Mouse (Mus musculus): ENCODE data around the gene Lgals1. TPM values are rescaled to one million over a fixed set of nuclear protein-coding genes. Genes with fewer than 3 reads are reported as not detected.

The Lgals1 gene
- polyA plus RNA-seq, 1 experiment from 2014 or later: 295 TPM

- H3K9ac ChIP-seq (ENCODE audit: low read depth, low read length): no peak overlapping the region
- no peak for ATAC-seq (ENCODE audit: low read depth)
- H3K4me1 ChIP-seq (ENCODE audit: control insufficient read depth, low read depth, low read length): peaks cover 73% of the 10 kb centered on the region
- peak overlapping the region; percentile 33; the same call in 1 of the 2 replicates for H3K4me2 ChIP-seq (ENCODE audit: low read depth, low read length)
- H3K9me3 ChIP-seq (replicated peaks; ENCODE audit: control insufficient read depth, low read length): no peaks in the 10 kb centered on the region
- no peak overlapping the region for H3K4me3 ChIP-seq (ENCODE audit: low read depth, low read length)
- peak overlapping the region; percentile 60 for H3K27ac ChIP-seq (ENCODE audit: low read length)
- H3K27me3 ChIP-seq (ENCODE audit: control insufficient read depth, insufficient read depth, low read depth, low read length): no peaks in the 10 kb centered on the region
- H3K36me3 ChIP-seq (ENCODE audit: control insufficient read depth, insufficient read depth): peaks cover 5% of the 10 kb centered on the region
- WGBS (ENCODE audit: insufficient replicate concordance): 31% methylated on average over 13 of the region's 13 CpGs
These were observed 31.8 kb upstream of the Lgals1 start for GRCm38 (mm10) chr15:78894726-78895125.

GRCm38 (mm10) chr15:78895741-78896140 is 30.8 kb upstream of the Lgals1 start:
- Histone ChIP-seq H3K4me1 (ENCODE audit: control insufficient read depth, low read depth, low read length) (peaks cover 77% of the 10 kb centered on the region), H3K4me3 (ENCODE audit: low read depth, low read length) (no peak overlapping the region), H3K9ac (ENCODE audit: low read depth, low read length) (no peak overlapping the region), H3K27ac (ENCODE audit: low read length) (peak overlapping the region; percentile 54), H3K27me3 (ENCODE audit: control insufficient read depth, insufficient read depth, low read depth, low read length) (no peaks in the 10 kb centered on the region), H3K4me2 (ENCODE audit: low read depth, low read length) (no peak overlapping the region), H3K36me3 (ENCODE audit: control insufficient read depth, insufficient read depth) (peaks cover 5% of the 10 kb centered on the region), H3K9me3 (replicated peaks; ENCODE audit: control insufficient read depth, low read length) (no peaks in the 10 kb centered on the region)
- no peak for ATAC-seq (ENCODE audit: low read depth)
- WGBS (ENCODE audit: insufficient replicate concordance): 25% methylated on average over 2 of the region's 2 CpGs

GRCm38 (mm10) chr15:78896149-78896548 is 30.4 kb upstream of the Lgals1 start:
- peaks cover 5% of the 10 kb centered on the region for H3K36me3 ChIP-seq (ENCODE audit: control insufficient read depth, insufficient read depth)
- H3K4me1 ChIP-seq (ENCODE audit: control insufficient read depth, low read depth, low read length): peaks cover 81% of the 10 kb centered on the region
- H3K4me2 ChIP-seq (ENCODE audit: low read depth, low read length): no peak overlapping the region
- H3K27me3 ChIP-seq (ENCODE audit: control insufficient read depth, insufficient read depth, low read depth, low read length): no peaks in the 10 kb centered on the region
- H3K4me3 ChIP-seq (ENCODE audit: low read depth, low read length): no peak overlapping the region
- H3K9me3 ChIP-seq (replicated peaks; ENCODE audit: control insufficient read depth, low read length): no peaks in the 10 kb centered on the region
- peak overlapping the region; percentile 54 for H3K27ac ChIP-seq (ENCODE audit: low read length)
- WGBS (ENCODE audit: insufficient replicate concordance): 40% methylated on average over 3 of the region's 3 CpGs
- ATAC-seq (ENCODE audit: low read depth): no peak
- H3K9ac ChIP-seq (ENCODE audit: low read depth, low read length): no peak overlapping the region

GRCm38 (mm10) chr15:78897488-78897887 is 29.0 kb upstream of the Lgals1 start:
- Histone ChIP-seq H3K4me2 (ENCODE audit: low read depth, low read length) (peak overlapping the region; percentile 24), H3K4me1 (ENCODE audit: control insufficient read depth, low read depth, low read length) (peaks cover 80% of the 10 kb centered on the region), H3K27ac (ENCODE audit: low read length) (peak overlapping the region; percentile 61), H3K9me3 (replicated peaks; ENCODE audit: control insufficient read depth, low read length) (no peaks in the 10 kb centered on the region), H3K4me3 (ENCODE audit: low read depth, low read length) (no peak overlapping the region), H3K9ac (ENCODE audit: low read depth, low read length) (no peak overlapping the region), H3K27me3 (ENCODE audit: control insufficient read depth, insufficient read depth, low read depth, low read length) (no peaks in the 10 kb centered on the region), H3K36me3 (ENCODE audit: control insufficient read depth, insufficient read depth) (no peaks in the 10 kb centered on the region; the same call in 1 of the 2 replicates)
- WGBS (ENCODE audit: insufficient replicate concordance): 26% methylated on average over 4 of the region's 4 CpGs
- ATAC-seq (ENCODE audit: low read depth): no peak

GRCm38 (mm10) chr15:78898507-78899001 is 28.0 kb upstream of the Lgals1 start:
- no peak for ATAC-seq (ENCODE audit: low read depth)
- Histone ChIP-seq H3K4me2 (ENCODE audit: low read depth, low read length) (peak overlapping the region; percentile 81), H3K4me3 (ENCODE audit: low read depth, low read length) (peak overlapping the region; percentile 77), H3K27ac (ENCODE audit: low read length) (peak overlapping the region; percentile 61), H3K9me3 (replicated peaks; ENCODE audit: control insufficient read depth, low read length) (no peaks in the 10 kb centered on the region), H3K36me3 (ENCODE audit: control insufficient read depth, insufficient read depth) (peaks cover 2% of the 10 kb centered on the region; the same call in 1 of the 2 replicates), H3K9ac (ENCODE audit: low read depth, low read length) (peak overlapping the region; percentile 42), H3K27me3 (ENCODE audit: control insufficient read depth, insufficient read depth, low read depth, low read length) (no peaks in the 10 kb centered on the region), H3K4me1 (ENCODE audit: control insufficient read depth, low read depth, low read length) (peaks cover 79% of the 10 kb centered on the region)
- WGBS (ENCODE audit: insufficient replicate concordance): 18% methylated on average over 6 of the region's 6 CpGs

GRCm38 (mm10) chr15:78899409-78899739 is 27.2 kb upstream of the Lgals1 start, which contains the start of gene Gm49510:
TSS of gene Gm49510 (plus strand) at chr15:78899667.
- H3K4me2 ChIP-seq (ENCODE audit: low read depth, low read length): peak within 1 kb of the TSS; percentile 81
- peaks cover 4% of the 10 kb centered on the region; the same call in 1 of the 2 replicates for H3K36me3 ChIP-seq (ENCODE audit: control insufficient read depth, insufficient read depth)
- WGBS (ENCODE audit: insufficient replicate concordance): 2% methylated on average over 20 of the region's 20 CpGs
- peak within 1 kb of the TSS; percentile 77 for H3K9ac ChIP-seq (ENCODE audit: low read depth, low read length)
- peak within 1 kb of the TSS; percentile 77 for H3K4me3 ChIP-seq (ENCODE audit: low read depth, low read length)
- H3K27me3 ChIP-seq (ENCODE audit: control insufficient read depth, insufficient read depth, low read depth, low read length): no peaks in the 10 kb centered on the region
- H3K4me1 ChIP-seq (ENCODE audit: control insufficient read depth, low read depth, low read length): peaks cover 73% of the 10 kb centered on the region
- no peaks in the 10 kb centered on the region for H3K9me3 ChIP-seq (replicated peaks; ENCODE audit: control insufficient read depth, low read length)
- H3K27ac ChIP-seq (ENCODE audit: low read length): peak within 1 kb of the TSS; percentile 70
- ATAC-seq (ENCODE audit: low read depth): no peak

- Histone ChIP-seq H3K4me1 (ENCODE audit: control insufficient read depth, low read depth, low read length) (peaks cover 67% of the 10 kb centered on the region), H3K4me3 (ENCODE audit: low read depth, low read length) (peak within 1 kb of the TSS; percentile 77), H3K4me2 (ENCODE audit: low read depth, low read length) (peak within 1 kb of the TSS; percentile 81), H3K27me3 (ENCODE audit: control insufficient read depth, insufficient read depth, low read depth, low read length) (no peaks in the 10 kb centered on the region), H3K36me3 (ENCODE audit: control insufficient read depth, insufficient read depth) (peaks cover 4% of the 10 kb centered on the region; the same call in 1 of the 2 replicates), H3K9me3 (replicated peaks; ENCODE audit: control insufficient read depth, low read length) (no peaks in the 10 kb centered on the region), H3K9ac (ENCODE audit: low read depth, low read length) (peak within 1 kb of the TSS; percentile 77), H3K27ac (ENCODE audit: low read length) (peak within 1 kb of the TSS; percentile 70)
- peak; percentile 63 for ATAC-seq (ENCODE audit: low read depth)
- WGBS (ENCODE audit: insufficient replicate concordance): under 1% methylated on average over 47 of the region's 47 CpGs
These were observed 26.6 kb upstream of the Lgals1 start, which contains the start of gene Sh3bp1 for GRCm38 (mm10) chr15:78899740-78900584. TSS of gene Sh3bp1 (plus strand) at chr15:78899768.

- H3K9me3 ChIP-seq (replicated peaks; ENCODE audit: control insufficient read depth, low read length): no peaks in the 10 kb centered on the region
- peak overlapping the region; percentile 77 for H3K9ac ChIP-seq (ENCODE audit: low read depth, low read length)
- H3K27ac ChIP-seq (ENCODE audit: low read length): peak overlapping the region; percentile 70
- no peak for ATAC-seq (ENCODE audit: low read depth)
- no peaks in the 10 kb centered on the region for H3K27me3 ChIP-seq (ENCODE audit: control insufficient read depth, insufficient read depth, low read depth, low read length)
- peaks cover 58% of the 10 kb centered on the region for H3K4me1 ChIP-seq (ENCODE audit: control insufficient read depth, low read depth, low read length)
- H3K4me2 ChIP-seq (ENCODE audit: low read depth, low read length): peak overlapping the region; percentile 81
- H3K36me3 ChIP-seq (ENCODE audit: control insufficient read depth, insufficient read depth): peaks cover 4% of the 10 kb centered on the region; the same call in 1 of the 2 replicates
- H3K4me3 ChIP-seq (ENCODE audit: low read depth, low read length): peak overlapping the region; percentile 77
- whole genome bisulfite sequencing (ENCODE audit: insufficient replicate concordance): 16% methylated on average over 18 of the region's 18 CpGs
These were observed 25.7 kb upstream of the Lgals1 start for GRCm38 (mm10) chr15:78900585-78901421.

Measured in liver, embryonic 16.5 days (tissue).